Mouse (Mus musculus) ovary, postnatal 10 days (tissue): ENCODE measurements around the gene Slc27a1.

Experiments used
- DNase-seq: peaks from one replicate; pipeline ENCODE4 v3.0.0; 2022; ENCODE audit warnings: low spot score

The Slc27a1 gene

DNA sequence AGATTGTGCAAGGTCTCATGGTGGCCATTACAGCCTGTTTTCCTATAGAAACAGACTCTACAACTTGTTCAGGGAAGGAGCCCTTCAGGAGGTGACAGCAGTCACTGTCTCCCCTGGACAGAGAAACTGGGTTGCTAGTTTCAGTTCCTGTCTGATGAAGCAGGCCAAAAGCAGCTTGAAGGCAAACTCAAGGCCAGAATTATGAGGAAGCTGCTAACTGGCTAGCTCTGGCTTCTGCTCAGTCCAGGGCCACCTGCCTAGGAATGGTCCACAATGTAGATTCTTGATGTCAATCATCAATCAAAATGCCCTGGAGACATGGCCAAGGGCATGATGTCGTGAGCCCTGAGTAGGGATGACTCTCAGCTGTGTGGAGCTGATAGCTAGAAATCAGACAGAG, 56.4 kb downstream of the Slc27a1 start:
- DNase-seq = no peak

DNA sequence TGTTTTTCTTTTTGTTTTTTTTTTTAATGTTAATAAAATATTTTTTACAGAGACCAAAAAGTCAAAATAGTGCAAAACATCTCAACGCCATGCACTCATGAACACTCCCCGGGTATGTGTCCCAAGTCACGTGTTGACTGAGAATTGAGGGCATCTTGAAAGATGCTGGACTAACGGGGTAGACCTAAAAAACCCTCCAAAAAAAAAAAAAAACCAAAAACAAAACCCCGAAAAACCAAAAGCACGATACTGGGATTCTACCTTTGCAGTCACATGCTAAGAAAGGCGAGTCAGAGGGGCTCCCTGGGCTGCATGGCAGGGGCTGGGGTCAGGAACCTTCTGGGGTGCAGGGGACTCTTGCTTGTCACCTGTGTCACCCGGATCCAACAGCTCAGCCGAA, 58.1 kb downstream of the Slc27a1 start:
- DNase-seq = no peak

GRCm38 (mm10) chr8:71627265-71628099, 58.8 kb downstream of the Slc27a1 start:
- DNase-seq = no peak

DNA sequence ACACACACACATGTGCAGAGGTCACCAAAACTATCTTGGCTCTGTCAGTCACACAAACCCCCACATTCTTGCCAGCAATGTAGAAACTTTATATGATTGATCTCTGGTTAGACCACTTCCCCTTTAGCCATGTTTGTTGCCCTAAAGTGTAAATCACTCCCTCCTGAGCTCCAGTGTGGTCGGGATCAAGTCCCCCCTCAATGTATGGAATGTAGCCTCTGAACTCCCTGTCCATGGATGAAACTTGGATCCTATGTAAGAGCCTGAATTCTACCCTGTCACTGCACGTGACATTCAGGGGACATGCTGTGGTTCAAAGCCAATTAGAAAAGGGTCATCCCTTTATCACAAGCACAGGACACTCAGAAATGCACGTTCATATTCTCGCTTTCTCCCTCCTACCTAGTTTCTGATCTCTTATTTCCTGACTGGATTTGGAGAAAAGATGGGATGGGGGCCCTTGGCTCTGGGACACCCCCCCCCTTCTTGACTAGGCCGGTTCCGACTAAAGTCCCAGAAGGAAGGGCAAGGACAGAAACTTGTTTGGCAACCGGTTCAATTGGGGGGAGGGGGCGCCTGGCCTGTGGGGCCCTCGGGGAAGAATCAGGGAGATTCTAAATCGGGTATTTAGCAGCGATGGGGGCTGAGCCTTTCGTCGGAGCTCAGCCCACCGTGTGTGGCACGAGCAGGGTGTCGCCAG, 59.9 kb downstream of the Slc27a1 start:
- no peak for DNase-seq

DNA sequence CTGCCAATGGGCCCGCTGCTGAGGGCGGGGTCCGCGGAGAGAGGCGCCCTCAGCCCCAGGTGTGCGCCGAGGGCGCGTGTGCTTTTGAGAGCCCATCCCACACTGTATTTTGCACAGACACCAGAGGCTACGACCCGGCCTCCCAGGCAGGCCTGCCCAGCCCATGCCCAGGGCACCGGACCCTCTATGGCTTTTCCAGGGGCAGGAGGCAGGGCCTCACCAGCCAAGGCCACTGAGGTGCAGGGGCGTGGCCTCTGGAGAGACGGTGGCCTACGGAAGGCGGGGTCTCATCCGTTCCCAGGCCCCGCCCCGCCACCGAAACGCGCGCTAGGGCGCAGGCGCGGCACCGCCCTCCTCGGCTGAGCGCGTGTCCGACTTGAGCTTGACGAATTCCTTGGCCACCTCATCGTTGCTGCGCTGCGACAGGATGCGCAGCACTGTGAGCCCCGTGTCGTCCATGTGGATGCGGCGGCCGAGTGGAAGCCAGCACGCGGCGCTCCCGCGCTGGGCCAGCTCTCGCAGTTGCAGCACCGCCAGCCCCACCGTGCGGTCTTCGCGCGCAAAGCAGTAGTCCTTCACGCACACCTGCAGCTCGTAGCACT, 60.5 kb downstream of the Slc27a1 start:
- DNase-seq = peak; percentile 91

DNA sequence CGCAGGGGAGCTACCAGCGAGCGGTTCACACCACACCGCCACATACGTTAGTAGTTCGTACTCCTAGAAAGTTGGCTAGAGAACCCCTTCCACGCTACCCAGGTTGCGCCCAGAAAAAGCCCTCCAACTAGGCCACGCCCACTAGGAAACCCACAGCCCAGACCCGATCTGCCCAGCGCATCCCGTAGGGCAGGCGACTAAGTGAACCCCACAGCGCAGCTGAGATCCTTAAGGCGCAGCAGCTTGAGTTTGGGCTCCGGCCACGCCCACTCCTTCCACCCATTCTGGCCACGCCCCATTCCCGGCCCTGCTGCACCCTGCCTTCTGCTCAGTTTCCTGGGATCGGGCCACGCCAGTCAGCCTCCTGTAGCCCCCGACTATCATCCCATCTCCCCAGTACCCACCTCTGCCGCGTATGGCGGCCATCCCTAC, 61.1 kb downstream of the Slc27a1 start:
- no peak for DNase-seq

GRCm38 (mm10) chr8:71630761-71631160, 62.1 kb downstream of the Slc27a1 start:
- DNase-seq = no peak

DNA sequence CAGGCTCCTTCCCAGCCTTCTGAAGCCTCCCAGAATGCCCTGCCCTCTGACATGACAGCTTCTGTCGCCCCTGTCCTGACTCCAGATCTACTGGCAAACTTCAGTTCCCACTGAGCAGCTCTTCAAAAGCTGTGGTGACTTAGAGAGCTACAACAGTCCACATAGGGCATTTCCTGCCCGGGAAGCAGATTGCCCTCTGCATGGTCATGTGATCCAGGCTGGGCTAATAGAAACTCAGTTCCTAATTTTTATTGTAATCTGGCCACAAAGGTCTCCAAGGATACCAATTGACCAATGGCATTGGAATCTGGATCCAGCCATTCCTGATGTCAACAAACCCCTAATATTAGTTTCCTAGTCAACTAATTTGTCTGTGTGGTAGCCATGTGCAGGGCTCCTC, 63.2 kb downstream of the Slc27a1 start:
- no peak for DNase-seq

DNA sequence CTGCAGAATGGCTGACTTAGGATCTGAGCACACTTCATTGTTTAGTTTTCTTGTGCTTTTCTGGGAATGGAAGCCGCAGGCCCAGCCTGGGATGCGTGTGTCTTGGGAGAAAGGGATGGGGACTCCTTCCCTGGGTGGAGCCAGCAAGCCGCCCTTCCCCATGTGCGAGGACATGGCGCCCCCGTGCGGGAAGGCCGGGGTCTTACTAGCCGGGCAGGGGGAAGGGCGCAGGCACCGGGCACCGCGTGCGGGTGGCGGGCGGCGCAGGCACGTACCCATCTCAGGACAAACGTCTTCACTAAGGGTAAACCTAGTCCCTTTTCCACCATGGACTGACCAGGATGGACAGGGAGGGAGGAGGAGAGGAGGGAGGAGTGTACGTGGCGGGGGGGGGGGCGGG, 64.5 kb downstream of the Slc27a1 start:
- DNase-seq = no peak

- DNase-seq = no peak
These were observed 65.4 kb downstream of the Slc27a1 start for GRCm38 (mm10) chr8:71633981-71634667.
